Mouse (Mus musculus) cerebellum, adult 2 months (tissue): ENCODE data around the gene Resf1. TPM values are rescaled to one million over a fixed set of nuclear protein-coding genes. Genes with fewer than 3 reads are reported as not detected.
A peak's percentile ranks its signal among the peaks of the same experiment; 100 is the strongest.

Experiments used
- DNase-seq, 2 experiments: peaks; one replicate each; pipeline ENCODE4 v3.0.0; 2021
- H3K27ac ChIP-seq: fragments of 200-500 bp; 2 replicates; pipeline ENCODE4 v1.5.1; 2012; ENCODE audit warnings: low read length, control low read depth, inconsistent platforms; ENCODE audit not compliant: insufficient read depth
- H3K27me3 ChIP-seq: fragments of 200-500 bp; 2 replicates; pipeline ENCODE4 v1.6.1; 2012; ENCODE audit warnings: inconsistent platforms, mild to moderate bottlenecking, low read length, moderate library complexity; ENCODE audit not compliant: control insufficient read depth, insufficient read depth
- H3K4me1 ChIP-seq: fragments of 200-500 bp; 2 replicates; pipeline ENCODE4 v1.6.1; 2011; ENCODE audit warnings: low read length; ENCODE audit not compliant: control insufficient read depth, insufficient read depth
- H3K4me3 ChIP-seq: fragments of 200-500 bp; replicated peaks from 2 replicates; pipeline ENCODE3; 2011; ENCODE audit warnings: mild to moderate bottlenecking, low read depth, low read length, control low read depth; ENCODE audit not compliant: insufficient read depth
- CTCF ChIP-seq: fragments of 200-500 bp; IDR thresholded peaks from 2 replicates; pipeline ENCODE4 v1.5.1; 2011; ENCODE audit warnings: low read depth, mild to moderate bottlenecking, control low read depth, low read length, moderate library complexity, borderline replicate concordance; ENCODE audit not compliant: insufficient read depth
- POLR2A ChIP-seq: fragments of 200-500 bp; IDR thresholded peaks from 2 replicates; pipeline ENCODE4 v1.6.1; 2011; ENCODE audit warnings: low read length, control low read depth, borderline replicate concordance; ENCODE audit not compliant: insufficient read depth
- WGBS: fragments of 180-500 bp; shearing (Covaris S2); methylation state at CpG from one replicate; pipeline ENCODE4 v1.1.7; 2018; 5-methylcytosine and 5-hydroxymethylcytosine counted together
- polyA plus RNA-seq: library from polyadenylated mRNA; depleted of rRNA; stranded (reverse); fragments of >200 nt; gene quantifications from 2 replicates; pipeline ENCODE4 v1.2.3, GENCODE M21; 2012

The Resf1 gene
- polyA plus RNA-seq, 1 experiment = 6.9 TPM

DNA sequence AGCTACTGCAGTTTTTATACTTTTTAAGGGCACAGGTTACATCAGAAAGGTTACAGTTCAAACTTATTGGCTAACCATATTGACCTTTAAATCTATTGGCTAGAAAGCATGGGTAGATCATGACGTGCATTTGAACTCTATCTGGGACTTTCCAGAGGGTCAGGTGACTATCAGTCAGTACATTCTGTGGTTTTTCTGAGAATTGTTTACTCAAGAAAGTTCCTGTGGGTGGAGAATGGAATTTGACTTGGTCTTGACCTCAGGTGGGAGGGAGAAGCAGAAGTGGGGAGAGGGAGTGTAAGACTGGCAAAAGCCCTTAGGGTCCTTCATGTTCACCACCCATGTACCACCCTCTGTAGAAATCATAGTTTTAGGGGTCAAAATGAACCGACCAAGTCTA is 1.4 kb upstream of the Resf1 start:
- DNase-seq = no peak
- 87% methylated on average over 2 of the region's 2 CpGs for WGBS
- TF ChIP-seq POLR2A (no peak), CTCF (no peak)
- H3K4me1 ChIP-seq = no peaks in the 10 kb centered on the region
- H3K27me3 ChIP-seq = no peaks in the 10 kb centered on the region
- no peak overlapping the region for H3K27ac ChIP-seq
- H3K4me3 ChIP-seq = no peak overlapping the region

GRCm38 (mm10) chr6:149310226-149310625 is 1.0 kb downstream of the Resf1 start:
- H3K27me3 ChIP-seq = no peaks in the 10 kb centered on the region
- TF ChIP-seq CTCF (no peak), POLR2A (no peak)
- H3K27ac ChIP-seq = no peak overlapping the region
- H3K4me1 ChIP-seq = no peaks in the 10 kb centered on the region
- DNase-seq = no peak
- WGBS = 43% methylated on average over 2 of the region's 2 CpGs
- H3K4me3 ChIP-seq = peak overlapping the region; percentile 80

DNA sequence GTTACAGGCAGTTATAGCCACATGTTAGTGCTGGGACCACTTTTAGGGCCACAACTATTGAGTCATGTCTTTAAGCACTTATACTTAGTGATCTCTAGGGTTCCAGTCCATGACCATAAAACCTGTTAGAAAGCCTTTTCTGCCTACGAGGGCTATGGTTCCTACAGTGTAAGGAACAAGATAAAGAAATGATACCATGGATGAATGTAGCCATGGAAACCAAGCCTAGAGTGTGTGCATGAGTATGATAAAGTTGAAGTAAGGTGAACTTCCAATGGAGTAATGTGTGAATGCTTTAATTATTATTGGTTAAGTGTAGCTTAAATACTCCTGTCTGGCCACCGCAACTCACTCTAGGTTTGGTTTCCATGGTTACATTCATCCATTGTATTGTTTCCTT is 1.8 kb downstream of the Resf1 start:
- WGBS = 80% methylated on average over 2 of the region's 2 CpGs
- Histone ChIP-seq H3K27ac (no peak overlapping the region), H3K4me1 (no peaks in the 10 kb centered on the region), H3K4me3 (no peak overlapping the region), H3K27me3 (no peaks in the 10 kb centered on the region)
- no peak for TF ChIP-seq POLR2A
- no peak for DNase-seq

DNA sequence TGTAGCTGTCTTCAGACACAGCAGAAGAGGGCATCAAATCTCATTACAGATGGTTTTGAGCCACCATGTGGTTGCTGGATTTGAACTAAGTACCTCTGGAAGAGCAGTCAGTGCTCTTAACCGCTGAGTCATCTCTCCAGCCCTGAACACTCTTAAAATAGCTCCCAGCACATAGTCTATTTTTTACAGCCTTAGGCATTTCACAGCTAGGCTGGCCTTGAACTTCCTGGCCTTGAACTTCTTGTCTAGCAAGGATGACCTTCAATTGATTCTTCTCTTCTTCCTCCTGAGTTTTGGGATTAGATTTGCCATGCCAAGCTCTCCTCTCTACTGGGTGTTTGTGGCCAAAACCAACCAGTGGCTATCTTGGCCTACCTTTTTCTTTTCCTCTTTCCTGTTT is 2.6 kb downstream of the Resf1 start:
- Histone ChIP-seq H3K4me1 (no peaks in the 10 kb centered on the region), H3K27ac (no peak overlapping the region), H3K4me3 (no peak overlapping the region), H3K27me3 (no peaks in the 10 kb centered on the region)
- no peak for DNase-seq
- WGBS = 85% methylated on average over 1 of the region's 1 CpGs
- TF ChIP-seq POLR2A (no peak), CTCF (no peak)

- Histone ChIP-seq H3K27me3 (no peaks in the 10 kb centered on the region), H3K4me1 (no peaks in the 10 kb centered on the region), H3K4me3 (no peak overlapping the region), H3K27ac (no peak overlapping the region)
- DNase-seq = no peak
- WGBS = 75% methylated on average over 1 of the region's 1 CpGs
- no peak for TF ChIP-seq POLR2A
- no peak for TF ChIP-seq CTCF
Observed at GRCm38 (mm10) chr6:149312221-149312620, 3.0 kb downstream of the Resf1 start.

DNA sequence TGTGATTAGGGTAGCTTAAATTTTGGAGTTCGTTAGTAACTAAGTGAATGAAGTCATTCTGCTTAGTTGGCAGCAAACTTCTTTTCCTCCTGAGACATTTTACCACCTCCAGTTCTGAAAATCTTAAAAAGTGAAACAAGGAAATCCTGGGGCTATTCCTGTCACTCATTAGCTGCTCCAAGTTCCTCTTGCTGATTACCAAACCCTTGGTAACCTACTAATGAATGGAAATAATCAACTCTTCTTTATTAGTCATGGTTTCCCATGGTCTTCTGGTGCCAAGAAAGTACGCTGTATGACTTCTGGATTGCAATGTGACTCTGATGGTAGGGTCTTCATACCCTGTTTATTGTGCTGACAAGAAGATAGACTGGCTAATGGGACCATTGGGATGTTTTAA is 5.7 kb downstream of the Resf1 start:
- no peak for DNase-seq
- 58% methylated on average over 2 of the region's 2 CpGs for WGBS
- TF ChIP-seq CTCF = no peak
- TF ChIP-seq POLR2A = no peak
- H3K4me3 ChIP-seq = no peak overlapping the region
- no peak overlapping the region for H3K27ac ChIP-seq
- H3K27me3 ChIP-seq = no peaks in the 10 kb centered on the region
- H3K4me1 ChIP-seq = no peaks in the 10 kb centered on the region

DNA sequence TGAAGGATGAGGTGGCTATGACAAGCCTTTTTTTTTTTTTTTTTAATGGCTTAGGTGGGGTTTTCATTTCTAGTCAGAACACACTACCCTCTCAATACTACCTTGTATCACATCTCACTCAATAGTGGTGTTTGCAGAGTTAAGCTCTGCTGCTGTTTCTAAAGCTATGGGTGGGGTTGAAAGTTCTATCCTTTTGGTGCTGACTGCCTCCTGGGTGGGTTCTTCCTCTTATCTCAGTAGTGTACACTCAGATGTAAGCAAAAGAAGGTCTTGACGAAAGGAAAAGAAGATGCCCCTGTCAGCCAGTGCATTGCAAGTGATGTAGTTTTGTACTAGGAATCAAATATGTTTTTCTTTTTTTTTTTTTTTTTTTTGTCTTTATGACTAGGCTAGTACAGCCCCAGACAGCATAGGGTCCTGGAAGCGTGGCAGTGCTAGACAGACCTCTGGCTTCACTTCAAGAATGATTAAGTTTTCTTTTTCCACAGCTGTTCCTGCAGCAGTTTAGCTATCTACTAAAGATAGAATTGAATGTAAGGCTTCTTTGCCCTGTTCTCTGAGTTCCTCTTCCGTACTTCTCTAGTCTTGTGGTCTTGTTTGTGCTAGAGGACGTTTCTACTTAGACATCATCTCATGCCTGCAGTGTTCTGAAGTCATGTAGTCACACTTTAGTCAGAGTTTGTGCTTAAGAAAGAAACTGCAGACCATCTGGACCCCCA is 14.5 kb downstream of the Resf1 start:
- Histone ChIP-seq H3K4me3 (no peak overlapping the region), H3K27ac (no peak overlapping the region), H3K4me1 (no peaks in the 10 kb centered on the region), H3K27me3 (no peaks in the 10 kb centered on the region)
- WGBS = 91% methylated on average over 4 of the region's 4 CpGs
- no peak for TF ChIP-seq POLR2A
- no peak for TF ChIP-seq CTCF
- no peak for DNase-seq

- no peak for TF ChIP-seq POLR2A
Observed at GRCm38 (mm10) chr6:149324242-149324633, 15.0 kb downstream of the Resf1 start.

More at GRCm38 (mm10) chr6:149324242-149324633, 15.0 kb downstream of the Resf1 start:
- 99% methylated on average over 6 of the region's 6 CpGs for WGBS
- no peaks in the 10 kb centered on the region for H3K4me1 ChIP-seq
- no peak for DNase-seq
- H3K27me3 ChIP-seq = no peaks in the 10 kb centered on the region
- H3K4me3 ChIP-seq = no peak overlapping the region
- H3K27ac ChIP-seq = no peak overlapping the region
